Mouse (Mus musculus) hindbrain, embryonic 11.5 days (tissue): ENCODE data around the gene Mapkap1. TPM values are rescaled to one million over a fixed set of nuclear protein-coding genes. Genes with fewer than 3 reads are reported as not detected.
"Not testable (repeated sequence)": the region's sequence is repeated elsewhere in the genome, so short reads cannot be mapped to it uniquely, and the experiment has no call there.

Experiments
- ATAC-seq: fragments of 200-750 bp; cut with Nextera tagmentation; 2 replicates; pipeline ENCODE4 v1.8.0; 2017; ENCODE audit warnings: mild to moderate bottlenecking, moderate TSS enrichment, moderate library complexity; ENCODE audit not compliant: low FRiP score
- DNase-seq: peaks from one replicate; pipeline ENCODE4 v3.0.0-alpha.2; 2015; ENCODE audit warnings: low spot score
- H3K27ac ChIP-seq: fragments of 300-500 bp; sonication (generic); 2 replicates; pipeline ENCODE4 v1.5.1; 2014; ENCODE audit warnings: mild to moderate bottlenecking, low read depth, low read length
- H3K27me3 ChIP-seq: fragments of 300-500 bp; sonication (generic); 2 replicates; pipeline ENCODE4 v1.6.1; 2014; ENCODE audit warnings: mild to moderate bottlenecking, low read length, moderate library complexity, mixed read lengths; ENCODE audit not compliant: control insufficient read depth, insufficient read depth
- H3K36me3 ChIP-seq: fragments of 300-500 bp; sonication (generic); 2 replicates; pipeline ENCODE4 v1.6.1; 2014; ENCODE audit warnings: mild to moderate bottlenecking, low read length, moderate library complexity, mixed read lengths; ENCODE audit not compliant: control insufficient read depth, insufficient read depth
- H3K4me1 ChIP-seq: fragments of 300-500 bp; sonication (generic); replicated peaks from 2 replicates; pipeline ENCODE4 v1.6.1; 2014; ENCODE audit warnings: low read length, mixed read lengths; ENCODE audit not compliant: control insufficient read depth, insufficient read depth
- H3K4me2 ChIP-seq: fragments of 300-500 bp; sonication (generic); replicated peaks from 2 replicates; pipeline ENCODE4 v1.6.1; 2014; ENCODE audit warnings: mild to moderate bottlenecking, low read depth, low read length
- H3K4me3 ChIP-seq: fragments of 300-500 bp; sonication (generic); 2 replicates; pipeline ENCODE4 v1.5.1; 2014; ENCODE audit warnings: low read depth, low read length
- H3K9ac ChIP-seq: fragments of 300-500 bp; sonication (generic); 2 replicates; pipeline ENCODE4 v1.6.1; 2014; ENCODE audit warnings: low read depth, low read length
- H3K9me3 ChIP-seq: fragments of 300-500 bp; sonication (generic); 2 replicates; pipeline ENCODE4 v1.6.1; 2016; ENCODE audit warnings: low read length; ENCODE audit not compliant: control insufficient read depth
- WGBS: fragments of 180-500 bp; shearing (Covaris S2); extraction: QIAGEN DNeasy Blood & Tissue Kit; methylation state at CpG from one replicate; pipeline ENCODE4 v1.1.7; 2014; 5-methylcytosine and 5-hydroxymethylcytosine counted together
- polyA plus RNA-seq: library from polyadenylated mRNA; unstranded; fragments of >200 nt; fragmentation: Nextera tagmentation; extraction: Ambion mirVana; gene quantifications from 2 replicates; pipeline ENCODE4 v1.2.1, GENCODE M21; 2014

Gene Mapkap1
- polyA plus RNA-seq, 1 experiment from 2014 or later = 101 TPM

DNA sequence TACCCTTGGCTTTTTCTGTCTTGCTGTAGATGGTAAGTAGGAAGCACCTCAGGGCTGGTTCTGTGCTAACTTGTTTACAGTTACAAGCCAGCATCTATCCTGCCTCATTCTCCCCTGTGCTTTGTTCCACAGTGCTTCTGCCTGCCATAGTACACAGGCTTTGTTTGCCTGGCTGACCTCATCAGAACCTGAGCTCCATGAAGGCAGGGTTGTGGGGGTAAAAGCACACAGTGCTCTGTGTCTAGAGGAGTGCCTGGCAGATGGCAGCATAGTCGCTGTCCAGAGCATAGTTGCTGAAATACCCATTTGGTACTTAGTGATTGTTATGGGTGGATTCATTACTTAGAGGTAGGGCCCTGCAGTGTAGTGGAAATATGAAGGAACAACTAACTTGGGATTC lies 13.7 kb downstream of the Mapkap1 start:
- Histone ChIP-seq H3K27ac (no peak overlapping the region), H3K36me3 (no peaks in the 10 kb centered on the region), H3K27me3 (no peaks in the 10 kb centered on the region), H3K4me2 (no peak overlapping the region), H3K9me3 (no peaks in the 10 kb centered on the region), H3K9ac (no peak overlapping the region), H3K4me3 (no peak overlapping the region), H3K4me1 (no peaks in the 10 kb centered on the region)
- WGBS = 73% methylated on average over 1 of the region's 1 CpGs
- ATAC-seq (no peak), DNase-seq (no peak)

DNA sequence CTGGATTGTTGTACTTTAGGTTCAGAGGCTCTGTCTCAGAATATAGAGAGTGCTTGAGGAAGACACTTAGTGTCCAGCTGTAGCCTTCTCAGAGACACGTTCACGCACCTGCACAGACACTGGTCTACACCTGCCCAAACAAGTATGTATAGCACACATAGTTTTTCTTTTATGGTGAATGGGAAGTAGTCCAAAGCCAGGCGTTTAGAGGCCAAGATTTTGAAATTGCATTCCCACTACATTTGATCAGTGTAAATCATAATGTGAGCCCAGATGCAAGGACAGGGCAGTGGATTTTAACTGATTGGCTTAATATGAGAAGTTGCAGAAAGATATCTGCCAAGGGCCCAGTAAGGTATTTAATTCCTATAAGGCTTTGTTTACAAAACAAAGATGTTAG lies 17.6 kb downstream of the Mapkap1 start:
- H3K27ac ChIP-seq = no peak overlapping the region
- no peaks in the 10 kb centered on the region for H3K36me3 ChIP-seq
- no peak overlapping the region for H3K9ac ChIP-seq
- no peak overlapping the region for H3K4me3 ChIP-seq
- no peaks in the 10 kb centered on the region for H3K27me3 ChIP-seq
- H3K4me1 ChIP-seq = no peaks in the 10 kb centered on the region
- WGBS = 90% methylated on average over 3 of the region's 3 CpGs
- no peak for DNase-seq
- H3K4me2 ChIP-seq = no peak overlapping the region
- H3K9me3 ChIP-seq = no peaks in the 10 kb centered on the region
- no peak for ATAC-seq

DNA sequence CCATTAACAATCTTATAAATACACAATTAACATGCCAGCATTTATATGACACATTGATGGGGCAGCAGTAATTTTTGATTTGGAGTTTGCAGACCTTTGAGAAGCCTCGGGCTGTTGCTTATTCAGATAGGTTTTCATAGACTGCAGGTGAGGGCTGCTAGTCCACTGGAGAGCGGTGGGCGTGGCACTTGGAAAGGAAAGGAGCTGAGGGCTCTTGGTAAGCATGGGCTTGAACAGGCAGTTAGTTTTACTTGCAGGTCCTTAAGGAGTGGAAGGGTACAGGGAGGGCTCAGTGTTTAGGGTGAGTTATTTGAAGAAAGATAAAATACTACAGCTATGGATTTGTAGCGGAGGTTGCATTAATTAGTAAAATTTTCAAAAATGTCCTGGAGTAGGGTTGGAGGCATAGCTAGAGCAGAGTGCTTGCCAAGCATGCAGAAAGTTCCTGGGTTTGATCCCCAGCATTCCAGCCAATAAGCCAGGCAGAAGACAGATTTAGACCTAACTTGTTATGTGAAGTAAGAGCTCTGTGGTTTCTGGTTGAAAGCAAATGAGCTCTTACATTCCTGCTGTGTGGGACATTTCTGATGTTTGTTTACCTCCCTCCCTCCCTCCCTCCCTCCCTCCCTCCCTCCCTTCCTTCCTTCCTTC lies 19.1 kb downstream of the Mapkap1 start:
- DNase-seq = no peak
- no peak for ATAC-seq
- Histone ChIP-seq H3K36me3 (no peaks in the 10 kb centered on the region), H3K4me1 (no peaks in the 10 kb centered on the region), H3K9me3 (no peaks in the 10 kb centered on the region), H3K4me3 (no peak overlapping the region), H3K9ac (no peak overlapping the region), H3K27ac (no peak overlapping the region), H3K4me2 (no peak overlapping the region), H3K27me3 (no peaks in the 10 kb centered on the region)
- WGBS = 90% methylated on average over 4 of the region's 4 CpGs

DNA sequence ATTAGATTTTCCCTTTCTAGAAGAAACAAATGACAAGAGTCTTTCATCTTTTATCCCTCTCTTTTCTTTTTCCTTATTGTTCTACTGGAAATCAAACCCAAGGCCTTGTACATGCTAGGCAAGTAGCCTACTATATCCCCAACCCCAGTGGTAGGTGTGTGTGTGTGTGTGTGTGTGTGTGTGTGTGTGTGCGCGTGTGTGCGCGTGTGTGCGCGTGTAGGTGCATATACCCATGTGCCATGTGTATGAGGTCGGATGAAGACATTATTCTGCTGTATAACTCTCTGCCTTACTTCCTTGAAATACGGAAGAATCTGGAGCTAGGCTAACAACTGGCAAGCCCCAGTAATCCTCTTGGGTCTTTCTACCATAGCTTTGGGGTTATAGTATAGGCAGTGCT lies 24.1 kb downstream of the Mapkap1 start:
- ATAC-seq = no peak
- no peaks in the 10 kb centered on the region for H3K27me3 ChIP-seq
- no peak overlapping the region for H3K9ac ChIP-seq
- H3K4me1 ChIP-seq = no peaks in the 10 kb centered on the region
- DNase-seq = no peak
- H3K27ac ChIP-seq = no peak overlapping the region
- no peaks in the 10 kb centered on the region for H3K36me3 ChIP-seq
- 94% methylated on average over 8 of the region's 8 CpGs for WGBS
- H3K4me2 ChIP-seq = no peak overlapping the region
- H3K9me3 ChIP-seq = no peaks in the 10 kb centered on the region
- H3K4me3 ChIP-seq = no peak overlapping the region

DNA sequence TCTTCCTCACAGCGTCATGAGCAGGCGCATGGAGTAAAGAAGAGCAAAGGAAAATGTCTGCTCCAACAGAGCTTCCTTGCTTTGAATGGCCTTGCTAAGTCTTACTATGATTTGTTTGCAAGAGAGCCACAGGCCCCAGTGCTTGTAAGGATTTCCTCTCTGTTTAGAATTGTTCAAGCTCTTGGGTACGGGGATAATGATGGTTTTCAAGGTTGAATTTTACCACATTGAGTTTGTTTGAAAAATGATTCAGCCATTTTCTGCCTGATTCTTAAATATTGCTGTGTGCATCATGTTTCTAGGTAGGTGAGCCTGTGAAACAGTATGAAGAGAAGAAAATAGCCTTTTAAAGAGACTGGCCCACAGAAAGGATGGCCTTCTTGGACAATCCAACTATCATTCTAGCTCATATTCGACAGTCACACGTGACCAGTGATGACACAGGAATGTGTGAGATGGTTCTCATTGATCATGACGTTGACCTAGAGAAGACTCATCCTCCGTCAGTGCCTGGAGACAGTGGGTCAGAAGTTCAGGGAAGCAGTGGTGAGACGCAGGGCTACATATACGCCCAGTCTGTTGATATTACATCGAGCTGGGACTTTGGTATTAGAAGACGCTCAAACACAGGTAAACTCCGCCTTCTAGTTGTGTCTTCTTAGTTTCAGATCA lies 25.3 kb downstream of the Mapkap1 start:
- DNase-seq (no peak), ATAC-seq (no peak)
- Histone ChIP-seq H3K27ac (no peak overlapping the region), H3K27me3 (no peaks in the 10 kb centered on the region), H3K4me1 (no peaks in the 10 kb centered on the region), H3K4me2 (no peak overlapping the region), H3K9me3 (no peaks in the 10 kb centered on the region), H3K9ac (no peak overlapping the region), H3K4me3 (no peak overlapping the region), H3K36me3 (no peaks in the 10 kb centered on the region)
- 93% methylated on average over 12 of the region's 12 CpGs for WGBS

- not testable (repeated sequence) for H3K27ac ChIP-seq, H3K9ac ChIP-seq, DNase-seq, H3K9me3 ChIP-seq, H3K4me2 ChIP-seq, H3K4me1 ChIP-seq, H3K27me3 ChIP-seq, H3K4me3 ChIP-seq, ATAC-seq, H3K36me3 ChIP-seq
- WGBS = 94% methylated on average over 1 of the region's 2 CpGs
Measured at GRCm38 (mm10) chr2:34432887-34433286, 26.3 kb downstream of the Mapkap1 start.

GRCm38 (mm10) chr2:34436321-34436720 lies 29.8 kb downstream of the Mapkap1 start:
- 88% methylated on average over 3 of the region's 3 CpGs for WGBS
- Histone ChIP-seq H3K4me3 (no peak overlapping the region), H3K4me1 (no peaks in the 10 kb centered on the region), H3K9me3 (no peaks in the 10 kb centered on the region), H3K36me3 (no peaks in the 10 kb centered on the region), H3K4me2 (no peak overlapping the region), H3K9ac (no peak overlapping the region), H3K27ac (no peak overlapping the region), H3K27me3 (no peaks in the 10 kb centered on the region)
- ATAC-seq (no peak), DNase-seq (no peak)

GRCm38 (mm10) chr2:34448756-34449155 lies 42.2 kb downstream of the Mapkap1 start:
- DNase-seq = no peak
- Histone ChIP-seq H3K4me2 (no peak overlapping the region), H3K9ac (no peak overlapping the region), H3K9me3 (no peaks in the 10 kb centered on the region), H3K27ac (no peak overlapping the region), H3K27me3 (no peaks in the 10 kb centered on the region), H3K4me3 (no peak overlapping the region), H3K4me1 (no peaks in the 10 kb centered on the region), H3K36me3 (no peaks in the 10 kb centered on the region)
- 77% methylated on average over 4 of the region's 4 CpGs for WGBS
- ATAC-seq = no peak

DNA sequence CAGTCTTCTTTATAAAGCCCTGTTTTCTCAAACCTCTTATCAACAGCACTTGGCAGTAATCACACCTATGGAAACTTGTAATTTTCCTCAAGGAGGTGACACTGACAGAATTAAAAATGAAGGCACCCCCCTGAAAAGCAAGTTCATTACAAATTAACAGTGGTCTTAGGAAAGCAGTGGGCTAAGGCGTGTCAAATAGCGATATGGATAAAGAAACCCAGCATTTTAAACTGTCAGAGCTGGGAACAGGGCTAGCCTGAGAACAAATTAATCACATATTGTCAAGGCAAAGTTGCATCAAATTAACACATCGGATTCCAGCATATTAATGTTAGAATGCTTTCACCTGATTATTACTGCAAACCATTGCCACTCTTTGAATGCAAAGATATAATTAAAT lies 55.9 kb downstream of the Mapkap1 start:
- Histone ChIP-seq H3K9ac (no peak overlapping the region), H3K36me3 (no peaks in the 10 kb centered on the region), H3K4me1 (no peaks in the 10 kb centered on the region), H3K9me3 (no peaks in the 10 kb centered on the region), H3K4me2 (no peak overlapping the region), H3K4me3 (no peak overlapping the region), H3K27ac (no peak overlapping the region), H3K27me3 (no peaks in the 10 kb centered on the region)
- ATAC-seq = no peak
- 93% methylated on average over 3 of the region's 3 CpGs for WGBS
- no peak for DNase-seq
